Mouse (Mus musculus) heart, postnatal 14 days (tissue): ENCODE data around the gene Vegfa. TPM values are rescaled to one million over a fixed set of nuclear protein-coding genes. Genes with fewer than 3 reads are reported as not detected.

Source experiments
- DNase-seq, 2 experiments: peaks; one replicate each; pipeline ENCODE4 v3.0.0; 2021 to 2022
- intact Hi-C: fragments of 180-260 bp; cut with DNase I; formaldehyde crosslinking; loops from one replicate; pipeline ENCODE4 v1.15.1; 2025
- total RNA-seq, 2 experiments: library from RNA; stranded (reverse); gene quantifications; 2 replicates each; pipeline ENCODE4 v1.2.3; 2021

Vegfa gene
- total RNA-seq, 2 experiments from 2014 or later = 275 TPM

GRCm38 (mm10) chr17:45968341-45968740 lies 63.8 kb downstream of the Vegfa start:
- intact Hi-C loops = no loop called here
- no peak for DNase-seq

Other genes starting within 250 kb of the Vegfa start
- gene Mrps18a, start 78.6 kb upstream of the Vegfa start, total RNA-seq = 100 to 1,000 TPM; 115 to 119 TPM
- gene Rsph9, start 111.8 kb upstream of the Vegfa start, total RNA-seq = 1 to 10 TPM; 1.1 to 1.4 TPM
- gene Mad2l1bp, start 121.2 kb upstream of the Vegfa start, total RNA-seq = 10 to 100 TPM; 22.2 to 27.6 TPM
- gene Gtpbp2, start 128.7 kb upstream of the Vegfa start, total RNA-seq = 10 to 100 TPM; 85.3 TPM
- gene Polh, start 170.3 kb upstream of the Vegfa start, total RNA-seq = 10 to 100 TPM in 1 of 2 experiments, 1 to 10 TPM in 1; 9.7 to 10.6 TPM
- 10 to 100 TPM; 18.7 to 20.6 TPM for gene Xpo5, start 170.4 kb upstream of the Vegfa start, total RNA-seq
- 10 to 100 TPM; 19.1 to 27.3 TPM for gene Polr1c, start 215.7 kb upstream of the Vegfa start, total RNA-seq
- gene Yipf3, start 215.7 kb upstream of the Vegfa start, total RNA-seq = 10 to 100 TPM; 72.4 to 77.7 TPM
- gene Lrrc73, start 221.2 kb upstream of the Vegfa start, total RNA-seq = under 1 TPM; 0.50 to 0.85 TPM